Mouse (Mus musculus): ENCODE data around the gene Naa15.
A peak's percentile ranks its signal among the peaks of the same experiment; 100 is the strongest.
"Not testable (repeated sequence)": the region's sequence is repeated elsewhere in the genome, so short reads cannot be mapped to it uniquely, and the experiment has no call there.

The Naa15 gene

GRCm38 (mm10) chr3:51393651-51394050 lies 21.3 kb upstream of the Naa15 start:
- no peak for DNase-seq (ENCODE audit: low read depth, low spot score)

- no peak for DNase-seq (ENCODE audit: low read depth, low spot score)
Measured at GRCm38 (mm10) chr3:51394881-51395280, 20.1 kb upstream of the Naa15 start.

DNA sequence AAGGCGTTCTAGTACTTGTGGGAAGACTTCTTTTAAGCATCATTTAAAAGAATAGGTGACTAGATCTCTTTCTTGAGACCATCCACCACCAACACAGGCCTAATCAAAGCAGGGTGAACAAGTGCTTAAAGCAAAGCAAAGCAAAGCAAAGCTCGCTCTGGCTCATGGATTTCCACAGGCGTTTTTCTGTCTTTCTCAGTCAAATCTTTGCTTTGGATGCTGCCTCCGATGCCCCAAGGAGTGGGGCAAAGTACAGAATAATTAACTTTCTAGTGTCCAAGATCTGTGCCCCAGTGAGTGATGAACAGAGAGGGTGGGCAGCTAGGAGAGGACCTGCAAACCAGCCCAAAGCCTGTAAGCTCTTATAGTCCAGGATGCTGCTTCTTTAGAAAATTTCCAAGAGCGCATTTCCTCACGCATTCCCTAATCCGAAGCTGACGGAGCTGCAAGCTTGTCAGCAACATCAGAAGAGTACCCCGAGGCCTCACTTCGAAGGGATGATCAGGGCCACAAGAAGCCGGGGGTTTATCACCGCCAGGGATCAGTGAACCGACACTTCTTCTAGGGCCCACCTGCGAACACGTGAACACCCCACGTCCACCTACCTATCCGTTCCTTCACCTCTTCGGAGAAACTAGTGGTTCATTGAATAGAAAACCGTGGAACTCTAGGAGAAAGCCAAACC lies 19.3 kb upstream of the Naa15 start:
- no peak for DNase-seq (ENCODE audit: low read depth, low spot score)

- peak; percentile 76 for DNase-seq (ENCODE audit: low read depth, low spot score)
Measured at GRCm38 (mm10) chr3:51396219-51397068, 18.5 kb upstream of the Naa15 start, which contains the start of gene Mgarp. TSS of gene Mgarp (minus strand) at chr3:51396738.

DNA sequence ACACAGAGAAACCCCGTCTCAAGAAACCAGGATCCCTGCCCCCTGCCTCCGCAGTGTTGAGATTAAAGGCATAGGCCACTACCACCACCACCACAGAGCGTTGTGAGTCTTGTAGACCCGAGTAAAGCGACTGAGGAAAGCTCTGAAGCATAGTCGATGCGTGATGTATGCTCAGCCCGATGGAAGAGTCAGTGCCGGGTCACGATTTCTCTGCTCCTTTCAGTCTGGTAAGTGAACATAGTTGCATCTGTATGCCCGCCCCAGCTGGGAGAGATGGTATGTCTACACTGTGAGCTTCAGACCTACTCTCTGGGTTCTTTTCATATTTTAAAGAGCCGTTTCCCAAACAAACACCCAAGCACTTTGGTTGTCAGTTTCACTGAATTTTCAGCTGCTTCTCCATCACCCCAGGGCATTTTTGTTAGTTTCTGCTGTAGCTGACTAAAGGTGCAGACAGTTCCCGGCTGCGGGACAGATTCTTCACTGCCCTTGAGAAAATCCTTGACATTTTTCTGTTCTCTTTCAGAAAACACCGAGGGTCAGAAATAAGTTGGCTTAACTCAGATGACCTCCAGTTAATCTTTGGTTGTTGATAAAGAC lies 17.1 kb upstream of the Naa15 start:
- no peak for DNase-seq (ENCODE audit: low read depth, low spot score)

DNA sequence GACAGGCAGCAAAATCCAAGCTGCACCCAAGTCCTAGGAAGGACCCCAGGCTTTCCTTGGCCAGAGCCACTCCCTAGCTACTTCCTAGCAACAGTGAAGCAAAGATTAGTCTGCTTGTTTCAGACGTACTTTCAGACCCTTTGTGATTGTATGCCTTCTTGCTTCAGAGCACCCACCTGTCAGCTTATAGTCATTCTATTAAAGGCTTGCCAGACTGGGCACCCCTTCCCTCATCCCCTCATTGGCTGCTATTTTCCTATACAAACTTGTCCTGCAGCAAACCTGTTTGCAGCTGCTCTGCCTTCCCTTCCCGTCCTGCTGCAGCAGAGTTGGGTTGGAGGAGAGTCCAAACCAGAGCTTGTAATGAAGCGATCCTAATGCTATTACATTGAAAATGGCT lies 16.3 kb upstream of the Naa15 start:
- DNase-seq (ENCODE audit: low read depth, low spot score): no peak

DNA sequence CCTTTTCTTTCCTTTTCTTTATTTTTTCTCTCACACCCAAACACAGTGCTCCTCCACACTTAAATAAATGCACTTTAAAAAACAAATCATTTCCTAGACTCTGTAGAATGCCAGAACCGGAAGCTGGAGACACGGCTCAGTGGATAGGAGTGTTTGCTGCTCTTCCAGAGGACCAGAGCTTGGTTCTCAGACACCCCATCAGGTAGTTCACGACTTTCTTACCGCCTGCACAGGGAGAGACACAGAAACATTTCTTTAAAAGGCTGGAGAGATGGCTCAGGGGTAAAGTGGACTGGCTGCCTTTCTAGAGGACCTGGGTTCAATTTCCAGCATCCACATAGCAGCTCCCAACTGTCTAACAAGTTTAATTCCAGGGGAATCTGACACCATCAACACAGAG lies 15.4 kb upstream of the Naa15 start:
- DNase-seq (ENCODE audit: low read depth, low spot score): no peak

- no peak for DNase-seq (ENCODE audit: low read depth, low spot score)
Measured at GRCm38 (mm10) chr3:51400682-51401081, 14.3 kb upstream of the Naa15 start.

DNA sequence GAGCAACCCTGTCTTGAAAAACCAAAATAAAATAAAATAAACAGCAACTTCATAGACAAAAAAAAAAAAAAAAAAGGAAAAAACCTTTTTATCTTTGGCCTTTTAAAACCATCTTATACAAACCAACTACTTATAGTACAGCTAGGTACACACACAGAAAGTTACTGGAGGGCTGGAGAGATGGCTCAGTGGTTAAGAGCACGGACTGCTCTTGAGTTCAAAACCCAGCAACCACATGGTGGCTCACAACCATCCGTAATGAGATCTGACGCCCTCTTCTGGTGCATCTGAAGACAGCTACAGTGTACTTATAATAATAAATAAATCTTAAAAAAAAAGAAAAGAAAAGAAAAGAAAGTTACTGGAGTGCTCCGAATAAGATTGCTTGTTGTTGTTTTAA lies 12.9 kb upstream of the Naa15 start:
- not testable (repeated sequence) for DNase-seq (ENCODE audit: low read depth, low spot score)

- DNase-seq (ENCODE audit: low read depth, low spot score): no peak
Measured at GRCm38 (mm10) chr3:51402628-51403027, 12.3 kb upstream of the Naa15 start.

DNA sequence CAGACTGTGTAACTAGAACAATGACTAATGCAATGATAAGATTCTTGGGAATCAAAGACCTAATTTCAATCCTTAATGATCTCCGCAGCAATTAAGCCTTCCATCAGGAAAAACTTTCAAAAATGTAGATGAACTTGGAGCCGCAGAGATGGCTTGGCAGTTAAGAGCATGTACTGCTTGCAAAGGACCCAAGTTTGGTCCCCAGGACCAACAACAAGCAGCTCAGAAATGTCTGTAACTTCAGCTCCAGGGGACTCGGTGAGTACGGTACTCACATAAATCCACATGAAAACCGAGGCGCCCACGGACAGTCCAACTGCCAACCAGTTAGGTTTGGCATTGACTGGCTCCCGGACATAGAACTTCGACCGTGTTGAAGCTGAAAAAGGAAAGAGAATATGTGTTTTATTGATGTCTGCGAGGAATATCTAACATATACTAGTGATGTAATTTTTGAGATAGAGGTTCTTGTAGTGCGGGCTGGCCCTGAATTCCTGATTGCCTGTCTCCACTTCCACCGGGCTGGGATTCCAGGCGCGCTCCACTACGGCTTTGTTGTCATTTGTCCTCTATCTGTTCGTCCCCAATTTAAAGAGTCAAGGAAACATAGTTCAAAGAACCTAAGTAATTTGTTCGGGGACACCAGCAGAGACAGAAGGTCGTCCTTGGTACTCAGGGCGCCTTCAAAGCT lies 6.9 kb upstream of the Naa15 start:
- no peak for DNase-seq (ENCODE audit: low read depth, low spot score)

- DNase-seq (ENCODE audit: low read depth, low spot score): peak; percentile 81
Measured at GRCm38 (mm10) chr3:51408561-51409183, 6.3 kb upstream of the Naa15 start, which contains the start of gene Ndufc1. TSS of gene Ndufc1 (minus strand) at chr3:51408988.

DNA sequence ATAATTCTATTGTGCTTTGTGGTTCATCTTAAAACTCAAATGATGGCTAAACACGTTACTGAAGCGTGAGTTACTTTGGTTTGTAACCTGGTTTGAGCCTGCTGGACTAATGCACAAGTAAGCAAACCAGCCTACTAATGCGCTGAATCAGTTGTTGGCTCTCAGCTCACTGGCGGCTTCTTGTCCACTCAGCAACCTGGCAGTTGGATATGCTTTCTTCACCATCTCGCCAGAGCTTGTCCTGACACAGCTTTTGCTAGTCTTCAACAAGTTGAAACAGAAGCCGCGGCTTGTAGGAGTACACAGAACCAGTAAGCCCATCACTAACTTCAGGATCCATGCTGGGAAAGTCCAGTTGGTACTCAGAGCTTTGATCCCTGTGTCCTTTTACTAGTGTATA lies 2.5 kb upstream of the Naa15 start:
- no peak for DNase-seq (ENCODE audit: low read depth, low spot score)

GRCm38 (mm10) chr3:51413276-51413675 lies 1.7 kb upstream of the Naa15 start:
- DNase-seq (ENCODE audit: low read depth, low spot score): no peak

DNA sequence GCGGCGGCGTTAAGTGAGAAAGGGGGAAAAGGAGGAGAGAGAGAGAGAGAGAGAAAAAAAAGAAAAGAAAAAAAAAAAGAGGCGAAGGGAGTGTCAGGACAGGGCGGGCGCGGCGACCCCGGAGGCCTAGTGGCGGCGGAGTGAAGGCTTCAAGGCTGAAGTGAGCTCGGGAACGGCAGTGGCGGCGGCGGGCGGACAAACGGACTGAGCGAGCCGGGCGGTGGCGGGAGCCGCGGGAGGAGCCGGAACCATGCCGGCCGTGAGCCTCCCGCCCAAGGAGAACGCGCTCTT lies 1.1 kb downstream of the Naa15 start:
- no peak for DNase-seq (ENCODE audit: low read depth, low spot score)

- no peak for DNase-seq (ENCODE audit: low read depth, low spot score)
Measured at GRCm38 (mm10) chr3:51416364-51417134, 1.6 kb downstream of the Naa15 start.

DNA sequence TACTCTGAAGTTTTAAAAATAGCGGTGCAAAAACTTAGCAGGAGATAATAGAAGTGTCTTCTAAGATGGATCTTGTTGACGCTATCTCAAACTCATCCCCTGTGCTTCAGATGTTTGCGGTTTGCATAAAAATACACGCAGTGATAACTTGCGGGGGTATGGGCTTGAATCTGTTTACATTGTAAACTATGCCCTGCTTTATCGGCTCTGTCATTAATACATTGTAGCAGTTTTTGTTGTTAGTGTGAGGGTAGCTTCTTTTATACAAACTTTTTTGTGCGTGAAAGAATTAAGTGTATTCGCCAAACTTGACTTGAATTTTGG lies 2.1 kb downstream of the Naa15 start:
- DNase-seq (ENCODE audit: low read depth, low spot score): no peak

DNA sequence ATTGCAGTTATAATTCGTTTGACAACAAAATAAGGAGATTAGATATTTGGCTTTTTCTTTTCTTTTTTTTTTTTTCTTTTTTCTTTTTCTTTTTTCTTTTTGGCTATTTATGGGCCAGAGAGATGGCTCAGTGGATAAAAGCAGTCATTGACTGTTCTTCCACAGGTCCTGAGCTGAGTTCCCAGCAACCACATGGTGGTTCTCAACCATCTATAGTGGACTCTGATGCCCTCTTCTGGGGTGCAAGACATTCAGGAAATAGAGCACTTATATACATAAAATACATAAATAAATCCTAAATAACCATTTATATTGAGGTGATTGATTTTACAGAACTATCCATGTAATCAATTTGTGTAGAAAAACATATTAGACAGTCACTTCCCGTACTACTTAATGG lies 2.5 kb downstream of the Naa15 start:
- DNase-seq (ENCODE audit: low read depth, low spot score): no peak

DNA sequence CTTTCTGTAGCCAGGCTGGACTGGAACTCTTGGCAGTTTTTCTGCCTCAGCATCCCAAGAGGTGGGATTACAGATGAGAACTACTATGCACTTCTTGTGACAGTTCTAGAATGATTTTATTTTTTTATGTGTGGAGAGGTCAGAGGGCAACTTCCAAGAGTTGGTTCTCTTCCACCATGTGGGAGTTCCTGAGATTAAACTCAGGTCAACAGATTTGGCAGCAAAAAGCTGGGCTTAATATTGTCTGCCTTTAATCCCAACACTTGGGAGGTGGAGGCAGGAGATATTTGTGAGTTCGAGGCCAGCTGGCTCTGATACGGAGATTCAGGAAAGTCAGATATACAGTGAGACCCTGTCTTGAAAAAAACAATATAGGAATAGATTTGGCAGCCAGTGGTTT lies 3.0 kb downstream of the Naa15 start:
- DNase-seq (ENCODE audit: low read depth, low spot score): no peak

DNA sequence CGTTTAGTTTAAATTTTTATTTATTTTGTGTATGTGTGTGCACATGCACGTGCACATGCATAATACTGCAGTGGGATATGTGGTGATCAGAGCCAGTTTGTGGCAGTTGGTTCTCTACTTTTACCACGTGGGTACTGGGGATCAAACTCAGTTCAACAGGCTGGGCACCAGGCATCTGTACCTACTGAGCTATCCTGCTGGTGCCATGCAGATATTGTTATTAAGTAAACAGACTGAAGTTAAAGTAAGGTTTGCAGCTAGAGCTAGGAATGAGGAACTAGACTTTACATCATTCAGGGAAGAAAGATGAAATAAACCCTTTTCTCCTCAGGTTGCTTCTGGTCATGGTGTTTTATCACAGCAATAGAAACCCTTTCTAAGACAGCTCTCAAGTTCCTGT lies 7.0 kb downstream of the Naa15 start:
- DNase-seq (ENCODE audit: low read depth, low spot score): no peak

GRCm38 (mm10) chr3:51425394-51425793 lies 10.4 kb downstream of the Naa15 start:
- no peak for DNase-seq (ENCODE audit: low read depth, low spot score)

Data from retina, adult 2 months (tissue).